Mouse (Mus musculus) thymus, adult 18-20 months (tissue): Measurements from ENCODE around the gene Gm37240.

Source experiments
- DNase-seq, 2 experiments: peaks; one replicate each; pipeline ENCODE4 v3.0.0; 2022; ENCODE audit warnings: mixed read lengths in 2 of 2

Gm37240 gene

GRCm38 (mm10) chr3:85317306-85317705 lies 570.0 kb downstream of the Gm37240 start:
- DNase-seq, result no peak

GRCm38 (mm10) chr3:85314961-85315360 lies 572.4 kb downstream of the Gm37240 start:
- DNase-seq, result no peak

GRCm38 (mm10) chr3:85313646-85314255 lies 573.6 kb downstream of the Gm37240 start:
- no peak for DNase-seq

GRCm38 (mm10) chr3:85311176-85311575 lies 576.1 kb downstream of the Gm37240 start:
- DNase-seq, result no peak

GRCm38 (mm10) chr3:85310401-85310989 lies 576.8 kb downstream of the Gm37240 start:
- no peak for DNase-seq

GRCm38 (mm10) chr3:85309168-85309567 lies 578.1 kb downstream of the Gm37240 start:
- DNase-seq, result no peak

GRCm38 (mm10) chr3:85308706-85309105 lies 578.6 kb downstream of the Gm37240 start:
- DNase-seq, result no peak

GRCm38 (mm10) chr3:85301851-85302250 lies 585.5 kb downstream of the Gm37240 start:
- no peak for DNase-seq

- no peak for DNase-seq
These were observed 586.0 kb downstream of the Gm37240 start for GRCm38 (mm10) chr3:85301336-85301735.

- DNase-seq, result no peak
These were observed 587.4 kb downstream of the Gm37240 start for GRCm38 (mm10) chr3:85299649-85300550.

GRCm38 (mm10) chr3:85295229-85295628 lies 592.1 kb downstream of the Gm37240 start:
- no peak for DNase-seq

- no peak for DNase-seq
These were observed 599.7 kb downstream of the Gm37240 start for GRCm38 (mm10) chr3:85287627-85288026.

GRCm38 (mm10) chr3:85284483-85284882 lies 602.8 kb downstream of the Gm37240 start:
- DNase-seq, result no peak

- no peak for DNase-seq
These were observed 604.5 kb downstream of the Gm37240 start for GRCm38 (mm10) chr3:85282816-85283215.

- no peak for DNase-seq
These were observed 612.2 kb downstream of the Gm37240 start for GRCm38 (mm10) chr3:85275075-85275474.

GRCm38 (mm10) chr3:85271491-85271890 lies 615.8 kb downstream of the Gm37240 start:
- no peak for DNase-seq

- DNase-seq, result no peak
These were observed 622.4 kb downstream of the Gm37240 start for GRCm38 (mm10) chr3:85264963-85265362.

- no peak for DNase-seq
These were observed 622.8 kb downstream of the Gm37240 start for GRCm38 (mm10) chr3:85264546-85264945.

- no peak for DNase-seq
These were observed 632.8 kb downstream of the Gm37240 start for GRCm38 (mm10) chr3:85254526-85254925.

- no peak for DNase-seq
These were observed 635.7 kb downstream of the Gm37240 start for GRCm38 (mm10) chr3:85251631-85252030.

GRCm38 (mm10) chr3:85246131-85246530 lies 641.2 kb downstream of the Gm37240 start:
- DNase-seq, result no peak

GRCm38 (mm10) chr3:85236546-85236945 lies 650.8 kb downstream of the Gm37240 start:
- DNase-seq, result no peak

- DNase-seq, result no peak
These were observed 654.5 kb downstream of the Gm37240 start for GRCm38 (mm10) chr3:85232846-85233245.

GRCm38 (mm10) chr3:85222046-85222445 lies 665.3 kb downstream of the Gm37240 start:
- no peak for DNase-seq
